Mouse (Mus musculus) intestine, embryonic 14.5 days (tissue): ENCODE data around the gene Ttc7b. TPM values are rescaled to one million over a fixed set of nuclear protein-coding genes. Genes with fewer than 3 reads are reported as not detected.

ENCODE experiments used
- ATAC-seq: fragments of 200-750 bp; cut with Nextera tagmentation; replicated peaks from 2 replicates; pipeline ENCODE4 v1.8.0; 2017; ENCODE audit warnings: low read depth, moderate number of reproducible peaks, moderate TSS enrichment, moderate library complexity; ENCODE audit not compliant: low FRiP score, low TSS enrichment
- DNase-seq: peaks from one replicate; pipeline ENCODE4 v3.0.0-alpha.2; 2018; ENCODE audit warnings: low spot score
- H3K27ac ChIP-seq: fragments of 300-500 bp; sonication (generic); 2 replicates; pipeline ENCODE4 v1.5.1; 2014; ENCODE audit warnings: low read depth, mild to moderate bottlenecking, control low read depth
- H3K27me3 ChIP-seq: fragments of 300-500 bp; sonication (generic); replicated peaks from 2 replicates; pipeline ENCODE4 v1.6.1; 2014; ENCODE audit warnings: low read length, control low read depth; ENCODE audit not compliant: control insufficient read depth, insufficient read depth
- H3K36me3 ChIP-seq: fragments of 300-500 bp; sonication (generic); 2 replicates; pipeline ENCODE4 v1.6.1; 2014; ENCODE audit warnings: low read length, control low read depth; ENCODE audit not compliant: control insufficient read depth, insufficient read depth
- H3K4me1 ChIP-seq: fragments of 300-500 bp; sonication (generic); replicated peaks from 2 replicates; pipeline ENCODE4 v1.6.1; 2014; ENCODE audit warnings: low read length, control low read depth, mixed read lengths; ENCODE audit not compliant: control insufficient read depth, insufficient read depth
- H3K4me2 ChIP-seq: fragments of 300-500 bp; sonication (generic); 2 replicates; pipeline ENCODE4 v1.6.1; 2014; ENCODE audit warnings: low read length
- H3K4me3 ChIP-seq: fragments of 300-500 bp; sonication (generic); 2 replicates; pipeline ENCODE4 v1.5.1; 2014; ENCODE audit warnings: low read depth, low read length, control low read depth, mixed read lengths
- H3K9ac ChIP-seq: fragments of 300-500 bp; sonication (generic); 2 replicates; pipeline ENCODE4 v1.6.1; 2014; ENCODE audit warnings: mild to moderate bottlenecking, low read length
- H3K9me3 ChIP-seq: fragments of 300-500 bp; sonication (generic); 2 replicates; pipeline ENCODE4 v1.6.1; 2016; ENCODE audit warnings: low read length, control low read depth; ENCODE audit not compliant: control insufficient read depth
- WGBS: fragments of 180-500 bp; shearing (Covaris S2); extraction: QIAGEN DNeasy Blood & Tissue Kit; methylation state at CpG from one replicate; pipeline ENCODE4 v1.1.7; 2014; 5-methylcytosine and 5-hydroxymethylcytosine counted together
- polyA plus RNA-seq: library from polyadenylated mRNA; unstranded; fragments of >200 nt; fragmentation: Nextera tagmentation; extraction: Ambion mirVana; gene quantifications from 2 replicates; pipeline ENCODE4 v1.2.1, GENCODE M21; 2014

Ttc7b gene
- polyA plus RNA-seq, 1 experiment from 2014 or later = 5.9 TPM

- H3K27me3 ChIP-seq = no peaks in the 10 kb centered on the region
- H3K9me3 ChIP-seq = no peaks in the 10 kb centered on the region
- no peaks in the 10 kb centered on the region for H3K4me1 ChIP-seq
- peaks cover 44% of the 10 kb centered on the region for H3K36me3 ChIP-seq
- no peak overlapping the region for H3K9ac ChIP-seq
- no peak overlapping the region for H3K4me2 ChIP-seq
- no peak for ATAC-seq
- no peak for DNase-seq
- H3K4me3 ChIP-seq = no peak overlapping the region
- H3K27ac ChIP-seq = no peak overlapping the region
Measured at GRCm38 (mm10) chr12:100382526-100382925, 138.1 kb downstream of the Ttc7b start.

DNA sequence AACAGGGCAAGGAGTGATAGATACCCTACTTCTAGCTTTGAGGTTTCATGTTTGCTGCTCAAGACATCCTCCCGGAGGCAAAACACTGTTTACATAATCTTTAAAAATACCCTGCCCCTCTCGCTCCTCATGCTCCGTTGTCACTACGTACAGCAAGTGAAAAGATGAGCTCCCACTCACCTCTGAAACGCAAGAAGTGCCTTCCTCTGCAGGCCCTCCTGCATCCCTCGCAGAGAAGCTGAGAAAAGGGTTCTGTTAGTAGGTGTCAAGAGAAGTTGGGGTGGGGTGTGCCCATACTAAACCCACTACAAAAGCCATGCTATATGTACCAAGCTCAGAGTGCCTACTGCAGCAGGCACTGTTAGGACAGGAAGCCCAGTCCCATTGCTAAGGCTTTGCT, 138.7 kb downstream of the Ttc7b start:
- ATAC-seq (no peak), DNase-seq (no peak)
- no peaks in the 10 kb centered on the region for H3K4me1 ChIP-seq
- peaks cover 40% of the 10 kb centered on the region for H3K36me3 ChIP-seq
- no peak overlapping the region for H3K9ac ChIP-seq
- no peaks in the 10 kb centered on the region for H3K9me3 ChIP-seq
- H3K27me3 ChIP-seq = no peaks in the 10 kb centered on the region
- no peak overlapping the region for H3K4me3 ChIP-seq
- no peak overlapping the region for H3K4me2 ChIP-seq
- whole genome bisulfite sequencing = 66% methylated on average over 6 of the region's 6 CpGs
- no peak overlapping the region for H3K27ac ChIP-seq

- no peaks in the 10 kb centered on the region for H3K9me3 ChIP-seq
- no peaks in the 10 kb centered on the region for H3K27me3 ChIP-seq
- 70% methylated on average over 14 of the region's 14 CpGs for WGBS
- no peak overlapping the region for H3K9ac ChIP-seq
- ATAC-seq = no peak
- no peaks in the 10 kb centered on the region for H3K4me1 ChIP-seq
- peaks cover 41% of the 10 kb centered on the region for H3K36me3 ChIP-seq
- no peak overlapping the region for H3K27ac ChIP-seq
- H3K4me3 ChIP-seq = no peak overlapping the region
- no peak overlapping the region for H3K4me2 ChIP-seq
- DNase-seq = no peak
Measured at GRCm38 (mm10) chr12:100380697-100381291, 139.8 kb downstream of the Ttc7b start.

- no peaks in the 10 kb centered on the region for H3K9me3 ChIP-seq
- no peaks in the 10 kb centered on the region for H3K27me3 ChIP-seq
- H3K36me3 ChIP-seq = peaks cover 40% of the 10 kb centered on the region
- no peak for ATAC-seq
- H3K27ac ChIP-seq = no peak overlapping the region
- no peaks in the 10 kb centered on the region for H3K4me1 ChIP-seq
- no peak overlapping the region for H3K9ac ChIP-seq
- H3K4me2 ChIP-seq = no peak overlapping the region
- H3K4me3 ChIP-seq = no peak overlapping the region
- DNase-seq = no peak
- WGBS = 87% methylated on average over 1 of the region's 1 CpGs
Measured at GRCm38 (mm10) chr12:100379833-100380232, 140.8 kb downstream of the Ttc7b start.

DNA sequence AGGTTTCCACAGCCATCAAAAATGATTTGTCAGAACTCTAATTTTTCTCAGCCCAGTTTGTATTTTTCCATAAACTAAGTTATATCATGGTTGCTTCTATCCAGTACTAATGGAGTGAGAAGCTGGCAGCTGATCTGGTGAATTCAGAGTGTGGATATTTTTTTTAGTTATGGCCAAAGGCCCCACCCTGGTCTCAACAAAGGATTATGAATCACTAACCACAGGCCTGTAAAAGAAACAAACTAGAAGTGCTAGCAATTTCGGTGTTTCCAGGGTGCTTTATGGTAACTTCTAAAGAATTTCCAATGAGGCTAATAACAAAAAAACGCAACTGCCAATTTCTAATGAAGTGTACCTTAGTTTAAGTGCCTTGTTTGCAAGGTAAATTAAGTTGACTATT, 142.4 kb downstream of the Ttc7b start:
- Histone ChIP-seq H3K4me2 (no peak overlapping the region), H3K4me1 (no peaks in the 10 kb centered on the region), H3K9me3 (no peaks in the 10 kb centered on the region), H3K9ac (no peak overlapping the region), H3K27me3 (no peaks in the 10 kb centered on the region), H3K4me3 (no peak overlapping the region), H3K27ac (no peak overlapping the region), H3K36me3 (peaks cover 34% of the 10 kb centered on the region)
- no peak for ATAC-seq
- no peak for DNase-seq
- WGBS = 72% methylated on average over 2 of the region's 2 CpGs

DNA sequence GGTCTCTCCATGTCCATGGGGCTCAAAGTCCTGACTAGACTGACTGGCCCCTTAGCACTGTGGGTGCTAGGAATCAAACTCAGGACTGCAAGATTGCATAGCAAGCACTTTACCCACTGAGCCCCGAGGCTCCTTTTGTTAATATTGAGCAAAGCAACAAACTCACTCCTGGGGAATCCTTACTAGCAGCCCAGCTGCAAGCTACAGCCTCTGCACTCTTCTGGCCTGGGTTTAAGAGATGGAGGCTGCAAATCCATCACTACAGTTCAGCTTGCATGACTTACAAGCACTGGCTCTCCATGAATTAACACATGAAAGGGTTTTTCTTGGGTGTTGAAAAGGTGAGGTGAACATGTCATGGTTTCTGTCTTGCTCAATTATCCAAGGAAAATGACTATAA, 142.8 kb downstream of the Ttc7b start:
- no peaks in the 10 kb centered on the region for H3K27me3 ChIP-seq
- no peak overlapping the region for H3K4me3 ChIP-seq
- no peaks in the 10 kb centered on the region for H3K9me3 ChIP-seq
- no peak overlapping the region for H3K4me2 ChIP-seq
- DNase-seq = no peak
- 29% methylated on average over 1 of the region's 1 CpGs for WGBS
- ATAC-seq = no peak
- no peak overlapping the region for H3K9ac ChIP-seq
- H3K4me1 ChIP-seq = no peaks in the 10 kb centered on the region
- peaks cover 36% of the 10 kb centered on the region for H3K36me3 ChIP-seq
- H3K27ac ChIP-seq = no peak overlapping the region

GRCm38 (mm10) chr12:100375801-100376200, 144.8 kb downstream of the Ttc7b start:
- peaks cover 43% of the 10 kb centered on the region for H3K36me3 ChIP-seq
- no peak overlapping the region for H3K4me3 ChIP-seq
- ATAC-seq (no peak), DNase-seq (no peak)
- no peaks in the 10 kb centered on the region for H3K27me3 ChIP-seq
- H3K4me1 ChIP-seq = no peaks in the 10 kb centered on the region
- H3K9ac ChIP-seq = no peak overlapping the region
- no peaks in the 10 kb centered on the region for H3K9me3 ChIP-seq
- no peak overlapping the region for H3K27ac ChIP-seq
- 60% methylated on average over 8 of the region's 8 CpGs for WGBS
- H3K4me2 ChIP-seq = no peak overlapping the region

DNA sequence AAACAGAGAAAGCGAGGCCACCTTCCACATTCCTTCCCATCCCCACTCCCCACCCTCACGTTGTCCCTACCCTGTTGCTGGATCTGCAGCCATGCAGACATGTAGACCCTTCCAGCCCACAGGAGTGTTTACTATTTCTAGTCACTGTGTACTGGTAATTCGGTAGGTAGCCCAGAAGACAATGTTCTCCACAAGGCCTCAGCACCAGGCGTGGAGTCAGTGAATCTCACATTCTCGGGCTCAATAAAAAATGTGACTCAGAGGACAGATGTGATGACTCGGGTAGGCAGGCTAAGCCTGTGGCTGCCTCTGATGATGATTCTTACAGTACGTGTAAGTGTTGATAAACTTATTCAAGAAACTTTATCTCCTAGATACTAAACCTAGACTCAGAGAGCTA, 147.8 kb downstream of the Ttc7b start:
- 58% methylated on average over 7 of the region's 7 CpGs for WGBS
- H3K4me1 ChIP-seq = no peaks in the 10 kb centered on the region

DNA sequence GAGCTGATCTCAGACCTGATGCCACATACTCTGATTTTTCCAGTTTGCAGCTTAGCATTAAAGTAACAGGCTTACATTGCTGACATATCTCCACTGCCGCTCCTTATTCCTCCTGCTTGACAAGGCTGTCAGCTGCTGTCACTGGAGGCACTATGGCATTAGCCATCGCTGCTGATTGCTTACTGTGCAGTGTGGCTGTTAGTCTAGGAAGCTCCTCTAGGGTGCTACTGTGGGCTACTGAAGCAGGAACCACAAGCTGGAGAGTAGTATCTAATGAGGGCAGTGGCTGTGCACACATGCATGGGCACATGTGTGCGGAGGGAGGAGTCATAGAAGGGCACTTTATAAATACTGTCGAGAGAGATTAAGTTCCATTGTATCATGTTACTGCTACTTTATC, 148.6 kb downstream of the Ttc7b start:
- ATAC-seq (no peak), DNase-seq (no peak)
- Histone ChIP-seq H3K4me2 (no peak overlapping the region), H3K4me1 (no peaks in the 10 kb centered on the region), H3K27me3 (no peaks in the 10 kb centered on the region), H3K27ac (no peak overlapping the region), H3K36me3 (peaks cover 56% of the 10 kb centered on the region), H3K4me3 (no peak overlapping the region), H3K9ac (no peak overlapping the region), H3K9me3 (no peaks in the 10 kb centered on the region)
- 88% methylated on average over 4 of the region's 4 CpGs for whole genome bisulfite sequencing

More for the DNA sequence above, 147.8 kb downstream of the Ttc7b start:
- Histone ChIP-seq H3K9ac (no peak overlapping the region), H3K4me2 (no peak overlapping the region), H3K36me3 (peaks cover 56% of the 10 kb centered on the region), H3K27me3 (no peaks in the 10 kb centered on the region), H3K4me3 (no peak overlapping the region), H3K9me3 (no peaks in the 10 kb centered on the region), H3K27ac (no peak overlapping the region)
- DNase-seq (no peak), ATAC-seq (no peak)
